Mouse (Mus musculus) CD4-positive, CD25-positive, alpha-beta regulatory T cell, adult 4 months (primary cell): Measurements from ENCODE around the gene Kdm5a. TPM values are rescaled to one million over a fixed set of nuclear protein-coding genes. Genes with fewer than 3 reads are reported as not detected.

Experiments
- ATAC-seq: one replicate; pipeline ENCODE4 v1.8.0; 2017
- polyA plus RNA-seq, 2 experiments: library from polyadenylated mRNA; unstranded; fragments of 100-300 nt; shearing (Covaris generic); gene quantifications; one replicate each; pipeline ENCODE4 v1.2.1; 2017

Gene Kdm5a
- polyA plus RNA-seq, 2 experiments from 2014 or later, result 82.2 to 92.8 TPM

DNA sequence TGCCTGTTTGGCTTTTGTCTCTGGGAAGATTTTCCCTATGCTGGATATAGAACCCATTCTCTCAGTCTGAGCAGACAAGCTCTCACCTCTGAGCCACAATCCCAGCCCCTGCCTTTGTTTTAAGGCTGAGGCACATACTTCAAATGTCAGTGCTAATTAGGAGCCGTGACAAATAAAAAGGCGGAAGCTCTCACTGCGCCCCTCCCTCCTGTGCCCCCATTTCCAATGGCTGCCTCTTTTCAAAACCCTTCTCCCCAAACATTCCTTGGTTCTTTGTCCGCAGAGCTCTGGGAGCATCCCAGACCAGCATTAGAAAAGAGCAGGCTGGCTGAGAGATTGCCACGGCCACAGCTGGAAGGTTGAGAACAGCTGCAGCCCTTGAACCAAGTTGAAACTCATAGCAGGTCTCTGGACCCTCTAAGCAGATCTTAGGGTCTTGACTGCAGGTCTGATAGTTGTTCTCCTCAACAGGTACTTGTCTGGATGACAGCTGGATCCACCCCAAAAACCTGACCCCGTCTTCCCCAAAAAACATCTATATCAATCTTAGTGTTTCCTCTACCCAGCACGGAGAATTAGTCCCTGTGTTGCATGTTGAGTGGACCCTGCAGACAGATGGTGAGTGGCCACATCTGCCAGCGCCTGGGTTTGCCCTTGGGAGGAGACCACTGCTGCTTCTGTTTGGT lies 108.7 kb downstream of the Kdm5a start:
- ATAC-seq, result no peak

DNA sequence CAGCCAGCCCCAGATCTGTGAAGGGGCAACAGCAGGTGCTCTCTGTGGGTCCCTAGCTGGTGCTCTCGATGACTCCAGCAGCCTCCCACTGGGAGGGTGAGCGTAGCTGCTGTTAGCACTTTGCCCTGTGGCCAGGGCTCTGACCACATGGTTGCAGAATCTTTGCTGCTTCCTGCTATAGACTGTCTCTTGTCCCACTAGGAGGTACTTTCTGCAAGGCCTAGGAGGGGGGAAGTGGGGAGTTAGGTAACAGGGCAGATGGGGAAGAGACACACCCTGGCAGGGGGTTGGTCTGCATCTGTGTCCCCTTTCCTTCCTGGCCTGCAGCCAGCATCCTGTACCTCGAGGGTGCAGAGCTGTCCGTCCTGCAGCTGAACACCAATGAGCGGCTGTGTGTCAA lies 109.5 kb downstream of the Kdm5a start:
- no peak for ATAC-seq

DNA sequence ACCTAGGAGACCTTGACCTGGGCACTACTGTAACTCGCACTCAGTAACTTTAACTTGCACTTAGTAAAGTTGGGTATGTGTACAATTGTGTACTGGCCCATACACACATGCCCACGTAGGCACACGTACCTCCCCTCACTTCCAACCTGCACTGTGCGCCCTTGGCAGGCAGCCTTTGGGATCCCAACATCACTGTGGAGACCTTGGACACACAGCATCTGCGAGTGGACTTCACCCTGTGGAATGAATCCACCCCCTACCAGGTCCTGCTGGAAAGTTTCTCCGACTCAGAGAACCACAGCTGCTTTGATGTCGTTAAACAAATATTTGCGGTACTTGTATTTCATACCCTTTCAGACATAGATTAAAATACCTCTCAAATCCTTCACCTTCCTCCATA lies 111.4 kb downstream of the Kdm5a start:
- no peak for ATAC-seq

DNA sequence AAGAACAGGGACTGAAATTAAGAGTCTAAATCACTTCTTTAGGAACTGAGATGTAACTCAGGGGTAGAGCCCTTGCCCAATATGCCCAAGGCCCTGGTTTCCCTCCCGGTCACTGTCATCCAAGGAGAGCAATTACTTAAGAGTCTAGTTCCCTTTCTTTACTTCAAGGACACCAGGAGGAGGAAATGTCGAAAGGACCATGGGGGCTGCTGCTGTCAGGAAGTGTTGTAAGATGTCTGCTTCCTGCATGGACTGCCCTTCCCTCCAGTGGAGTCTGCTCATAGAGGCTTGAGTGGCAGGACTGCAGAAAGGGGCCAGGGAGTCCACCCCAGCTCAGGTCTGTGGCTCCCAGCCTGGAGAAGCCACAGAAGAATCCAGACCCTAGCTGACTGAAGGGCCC lies 115.4 kb downstream of the Kdm5a start:
- no peak for ATAC-seq

DNA sequence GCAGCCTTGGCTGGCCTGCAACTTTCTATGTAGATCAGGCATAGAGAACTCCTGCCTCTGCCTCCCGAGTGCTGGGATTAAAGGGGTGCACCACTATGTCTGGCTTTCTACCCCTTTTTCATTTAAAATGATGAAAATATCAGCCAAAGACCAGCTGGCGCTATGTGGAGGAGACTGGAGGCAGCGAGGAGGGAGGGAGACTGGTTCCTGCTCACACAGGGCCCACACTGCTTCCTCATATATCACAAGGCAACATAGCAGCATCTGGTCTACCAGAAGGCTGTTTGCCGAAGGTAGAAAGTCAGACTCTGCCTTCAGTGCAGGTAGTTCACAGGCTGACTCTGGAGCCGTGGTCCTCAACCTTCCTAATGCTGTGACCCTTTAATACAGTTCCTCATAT lies 116.4 kb downstream of the Kdm5a start:
- ATAC-seq, result no peak

DNA sequence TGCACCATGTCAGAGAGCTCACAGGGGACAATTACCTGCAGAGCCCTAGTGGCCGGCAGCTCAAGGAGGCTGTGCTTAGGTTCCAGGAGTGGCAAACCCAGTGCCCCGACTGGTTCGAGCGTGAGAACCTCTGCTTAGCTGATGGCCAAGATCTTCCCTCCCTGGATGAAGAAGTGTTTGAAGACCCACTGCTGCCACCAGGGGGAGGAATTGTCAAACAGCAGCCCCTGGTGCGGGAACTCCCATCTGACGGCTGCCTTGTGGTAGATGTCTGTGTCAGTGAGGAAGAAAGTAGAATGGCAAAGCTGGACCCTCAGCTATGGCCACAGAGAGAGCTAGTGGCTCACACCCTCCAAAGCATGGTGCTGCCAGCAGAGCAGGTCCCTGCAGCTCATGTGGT lies 117.6 kb downstream of the Kdm5a start:
- no peak for ATAC-seq

DNA sequence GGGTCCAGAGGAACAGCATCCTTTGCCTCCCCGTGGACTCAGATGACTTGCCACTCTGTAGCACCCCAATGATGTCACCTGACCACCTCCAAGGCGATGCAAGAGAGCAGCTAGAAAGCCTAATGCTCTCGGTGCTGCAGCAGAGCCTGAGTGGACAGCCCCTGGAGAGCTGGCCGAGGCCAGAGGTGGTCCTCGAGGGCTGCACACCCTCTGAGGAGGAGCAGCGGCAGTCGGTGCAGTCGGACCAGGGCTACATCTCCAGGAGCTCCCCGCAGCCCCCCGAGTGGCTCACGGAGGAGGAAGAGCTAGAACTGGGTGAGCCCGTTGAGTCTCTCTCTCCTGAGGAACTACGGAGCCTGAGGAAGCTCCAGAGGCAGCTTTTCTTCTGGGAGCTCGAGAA lies 118.1 kb downstream of the Kdm5a start:
- ATAC-seq, result no peak

DNA sequence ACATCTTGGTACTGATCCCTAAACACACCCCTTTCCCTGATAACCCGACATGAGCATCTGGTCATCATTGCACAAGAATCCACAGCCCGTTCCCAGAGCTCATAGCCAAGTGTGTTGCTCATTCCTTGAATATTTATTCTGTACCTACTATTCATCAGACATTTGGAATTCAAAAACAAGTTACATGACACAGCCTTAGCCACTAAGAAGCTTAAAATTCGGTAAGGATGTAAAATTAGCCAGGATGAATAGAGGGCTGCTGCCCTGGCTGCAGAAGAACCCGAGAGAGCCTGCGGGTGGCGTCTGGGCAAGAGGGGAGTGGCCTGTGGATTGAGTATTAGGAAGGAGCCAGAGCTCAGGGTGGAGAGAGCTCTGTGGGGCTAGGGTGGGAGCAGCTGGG lies 118.8 kb downstream of the Kdm5a start:
- ATAC-seq, result peak; percentile 5

DNA sequence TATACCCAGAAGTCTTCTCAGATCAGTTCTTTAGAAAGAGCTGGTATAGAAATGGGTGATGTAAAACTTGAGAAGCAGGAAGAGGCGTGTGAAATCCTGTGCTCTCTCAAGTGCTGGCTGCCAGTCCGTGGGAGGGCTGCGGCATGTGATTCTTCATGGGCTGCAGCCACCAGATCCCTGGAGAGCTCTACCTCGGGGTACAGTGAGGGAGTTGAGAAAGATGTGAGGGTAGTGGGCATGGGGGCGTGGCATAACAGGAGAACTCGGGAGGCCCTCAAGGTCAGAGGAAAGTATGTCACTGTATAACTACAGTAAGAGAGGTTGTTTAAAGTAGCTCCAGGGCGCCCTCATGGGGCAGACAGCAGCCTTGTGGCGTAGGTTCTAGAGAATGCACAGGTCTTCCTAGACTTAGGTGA lies 119.3 kb downstream of the Kdm5a start:
- peak; percentile 54 for ATAC-seq

DNA sequence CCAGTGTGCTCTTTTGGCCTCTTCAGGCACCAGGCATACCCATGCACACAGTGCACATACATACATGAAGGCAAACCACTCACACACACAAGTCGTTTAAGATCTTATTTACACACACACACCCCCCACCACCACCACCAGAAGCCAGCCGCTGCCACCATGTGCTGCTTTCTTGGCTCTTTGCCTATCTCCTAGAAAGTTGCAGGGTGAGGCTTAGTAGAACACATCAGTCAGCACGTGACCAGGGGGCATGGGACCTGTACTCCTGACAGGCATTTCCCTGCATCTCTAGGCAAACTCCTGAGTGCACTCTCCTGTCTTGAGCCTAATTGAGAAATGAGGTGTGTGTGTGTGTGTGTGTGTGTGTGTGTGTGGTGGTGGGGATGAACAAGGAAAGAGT lies 121.1 kb downstream of the Kdm5a start:
- no peak for ATAC-seq

DNA sequence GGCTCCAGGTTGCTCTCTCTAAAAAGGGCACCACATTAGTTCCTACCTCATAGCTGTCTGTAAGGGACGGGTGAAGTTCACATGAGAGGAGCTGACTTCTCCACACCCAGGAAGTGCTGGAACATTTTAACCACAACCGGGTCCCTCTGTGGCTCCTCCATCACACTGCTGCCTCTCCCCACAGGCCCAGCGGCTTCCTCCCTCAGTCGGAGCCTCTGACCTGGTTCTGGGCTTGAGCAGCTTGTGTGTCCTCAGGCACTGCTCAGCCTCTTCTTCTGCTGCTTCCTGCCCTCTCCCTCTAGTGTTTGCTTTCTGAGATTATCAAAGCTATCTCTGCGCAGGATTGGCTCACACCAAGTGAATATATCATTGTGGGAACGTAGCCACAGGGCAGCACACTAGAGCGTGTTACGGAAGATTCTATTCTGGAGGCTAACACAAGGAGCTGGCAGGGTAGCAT lies 122.2 kb downstream of the Kdm5a start:
- ATAC-seq, result peak; percentile 56

DNA sequence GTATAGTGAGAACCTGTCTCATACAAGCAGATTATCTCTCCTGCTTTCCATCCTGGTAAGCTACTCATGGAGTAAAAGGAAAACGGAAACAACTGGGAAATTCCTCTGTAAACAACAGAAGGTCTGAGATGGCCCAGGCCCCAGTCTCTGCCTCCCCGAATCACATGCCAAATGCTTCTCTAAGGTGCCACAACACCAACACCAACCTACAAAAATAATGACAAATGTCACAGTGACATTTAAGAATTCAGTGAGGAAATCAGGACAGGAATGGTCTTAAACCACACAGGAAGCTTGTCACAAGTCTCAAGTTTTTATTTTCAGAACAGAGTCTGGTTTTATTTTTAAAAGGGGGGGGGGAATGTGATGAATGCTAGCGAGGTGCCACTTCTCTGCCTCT lies 124.7 kb downstream of the Kdm5a start:
- peak; percentile 32 for ATAC-seq

DNA sequence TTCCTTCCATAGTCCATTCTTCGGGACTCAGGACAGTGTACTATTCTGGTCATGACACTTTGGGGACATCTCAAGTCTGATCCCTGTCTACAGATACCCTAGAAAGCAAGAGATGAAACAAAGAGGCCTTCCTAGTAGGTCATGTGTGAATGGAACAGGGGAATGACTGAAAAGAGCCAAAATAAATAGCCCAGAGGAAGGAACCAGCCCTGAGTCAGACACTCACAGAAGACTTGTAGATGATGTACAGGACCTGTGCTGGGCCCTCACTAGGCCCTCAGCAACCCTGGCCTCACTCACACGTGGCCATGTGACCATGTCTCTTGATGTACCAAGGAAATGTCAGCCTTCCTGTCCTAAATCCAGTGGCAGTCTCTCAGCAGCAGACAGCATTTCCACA lies 125.5 kb downstream of the Kdm5a start:
- ATAC-seq, result no peak

DNA sequence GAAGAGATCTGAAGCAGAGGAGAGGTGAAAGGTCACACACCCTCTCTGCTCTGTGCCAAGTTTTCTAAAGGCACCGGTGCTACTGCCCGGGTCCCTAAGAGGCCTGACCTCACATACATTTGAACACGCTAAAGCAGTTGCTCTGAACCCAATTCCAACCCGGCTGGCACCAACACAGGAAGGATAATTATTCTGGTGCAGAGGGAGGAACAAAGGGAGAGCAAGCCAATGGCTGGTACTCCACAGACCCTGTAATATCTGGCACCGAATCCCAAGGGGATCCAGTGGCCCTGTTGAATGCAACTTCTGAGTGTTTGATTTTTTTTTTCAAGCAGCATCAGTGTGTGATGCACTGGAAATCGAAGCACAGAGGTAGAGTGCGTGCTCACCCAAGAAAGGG lies 127.1 kb downstream of the Kdm5a start:
- ATAC-seq, result no peak

DNA sequence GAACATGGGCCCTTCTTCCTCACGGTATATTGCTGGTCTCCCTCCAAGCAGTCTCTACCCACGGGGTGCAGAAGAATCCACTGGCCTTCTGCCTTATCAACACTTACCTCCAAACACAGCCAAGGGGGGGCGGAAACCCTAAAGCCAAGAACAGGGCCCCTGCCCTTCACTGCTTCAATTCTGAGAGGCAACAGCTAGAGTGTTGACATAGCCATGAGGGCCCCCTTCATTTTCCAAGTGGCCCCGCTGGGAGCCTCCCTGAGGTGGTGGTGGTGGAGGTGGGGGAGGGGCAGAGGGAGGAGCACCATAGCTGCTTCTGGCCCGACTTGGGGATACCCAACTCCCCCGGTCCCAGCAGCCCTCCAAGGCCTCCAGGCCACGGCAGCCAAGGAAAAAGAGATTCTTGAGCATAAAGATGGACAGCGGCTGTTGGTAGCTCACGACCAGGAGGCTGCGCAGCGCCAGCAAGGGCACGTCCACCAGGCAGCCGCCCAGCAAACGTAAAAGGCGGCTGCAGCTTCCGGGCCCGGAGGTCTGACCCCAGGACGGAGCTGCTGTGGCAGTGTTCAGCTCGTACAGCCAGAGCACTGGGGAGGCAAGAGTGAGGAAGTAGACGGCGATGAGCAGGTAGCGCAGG lies 128.1 kb downstream of the Kdm5a start:
- no peak for ATAC-seq

DNA sequence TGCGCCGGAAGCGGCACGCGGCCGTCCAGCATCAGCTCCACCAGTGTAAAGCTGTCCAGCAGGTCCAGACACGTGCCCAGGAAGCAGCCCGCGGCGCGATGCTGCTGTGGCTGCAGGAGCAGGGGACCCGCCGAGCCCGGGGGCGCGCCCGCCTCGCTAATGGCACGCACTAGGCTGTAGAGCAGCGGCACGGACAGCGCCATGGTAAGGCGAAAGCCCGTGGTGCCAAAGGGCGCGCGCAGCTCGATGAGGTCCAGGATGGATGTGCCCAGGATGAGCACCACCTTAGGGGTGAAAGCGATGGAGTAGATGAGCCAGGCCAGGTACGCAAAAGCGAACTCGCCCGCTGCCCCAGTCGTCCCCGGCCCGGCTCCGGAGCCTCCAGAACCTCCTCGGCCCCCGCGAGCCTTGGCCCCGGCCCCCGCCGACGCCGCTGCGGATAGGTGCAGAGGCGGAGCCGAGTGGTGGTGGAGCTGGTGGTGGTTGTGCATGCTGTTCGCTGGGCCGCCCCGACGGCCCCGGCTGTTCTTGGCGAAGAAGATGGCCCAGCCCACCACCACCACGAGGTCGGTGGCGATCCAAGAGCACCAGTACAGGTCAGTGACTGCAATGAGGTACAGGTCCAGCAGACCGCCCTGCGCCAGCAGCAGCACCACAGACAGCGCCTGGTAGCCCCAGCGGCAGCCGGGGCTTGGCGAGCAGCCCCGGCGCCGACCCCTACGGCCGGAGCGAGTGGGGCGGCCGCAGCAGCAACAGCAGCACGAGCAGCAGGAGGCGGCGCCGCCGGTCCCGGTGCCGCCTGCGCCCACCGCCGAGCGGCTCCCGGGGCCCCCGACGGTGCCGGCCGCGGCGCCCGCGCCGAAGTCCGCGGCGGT lies 128.8 kb downstream of the Kdm5a start:
- ATAC-seq, result peak; percentile 44

DNA sequence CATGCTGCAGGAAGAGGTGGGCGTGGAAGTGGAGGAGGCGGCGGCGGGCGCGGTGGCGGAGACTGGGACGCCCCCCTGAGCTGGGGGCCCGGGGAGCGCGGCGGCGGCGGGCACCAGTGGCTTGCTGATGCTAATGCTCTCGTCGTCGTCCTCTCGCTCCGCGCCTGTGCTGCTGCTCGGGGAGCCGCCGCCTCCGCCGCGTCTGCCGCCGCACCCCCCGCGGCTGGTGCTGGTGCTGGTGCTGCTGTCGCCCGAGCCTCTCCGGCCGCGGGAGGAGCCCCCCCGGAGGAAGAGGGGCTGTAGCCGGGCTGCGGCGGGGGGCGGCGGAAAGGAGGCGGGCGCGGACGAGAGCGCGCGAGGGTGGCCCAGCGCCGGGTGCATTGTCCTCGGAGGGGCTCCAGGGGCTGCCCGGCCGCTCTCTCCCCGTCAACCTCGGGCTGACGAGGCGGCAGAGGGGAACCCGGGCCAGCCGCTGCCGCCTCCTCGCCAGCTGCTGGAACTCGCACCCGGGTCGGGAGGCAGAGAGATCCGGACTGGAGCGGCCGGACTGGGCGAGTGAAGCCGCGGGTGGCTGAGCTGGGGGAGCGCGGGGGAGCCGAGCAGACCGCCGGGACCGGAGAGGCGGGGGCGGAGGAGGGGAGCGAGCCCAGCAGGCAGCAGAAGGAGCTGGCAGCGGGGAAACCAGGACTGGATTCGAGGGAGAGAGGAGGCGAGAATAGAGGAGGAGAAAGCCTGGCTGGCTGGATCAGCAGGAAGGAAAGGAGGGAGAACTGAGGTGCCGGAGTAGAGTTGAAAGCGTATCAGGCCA lies 129.7 kb downstream of the Kdm5a start, which contains the start of gene Tmem121b:
Tmem121b (minus strand) TSS at position 434 of the 808 bp plus-strand sequence.
- peak; percentile 36 for ATAC-seq

Other genes starting within 250 kb of the Kdm5a start
- not detected for gene D330020A13Rik, start 69.8 kb upstream of the Kdm5a start, polyA plus RNA-seq
- not detected for gene B4galnt3, start 69.6 kb upstream of the Kdm5a start, polyA plus RNA-seq
- 10 to 100 TPM in 1 of 2 experiments, 1 to 10 TPM in 1; 8.9 to 15.0 TPM for gene Ccdc77, start 250 bp downstream of the Kdm5a start, polyA plus RNA-seq
- 10 to 100 TPM; 18.8 to 20.3 TPM for gene Il17ra, start 99.1 kb downstream of the Kdm5a start, polyA plus RNA-seq
- gene Tmem121b, start 129.7 kb downstream of the Kdm5a start, polyA plus RNA-seq, result under 1 TPM; 0.61 to 0.63 TPM
- 10 to 100 TPM; 43.4 to 59.7 TPM for gene Hdhd5, start 167.2 kb downstream of the Kdm5a start, polyA plus RNA-seq